Mouse (Mus musculus) heart, postnatal 0 days (tissue): ENCODE data around the gene Grik1.

Experiments used
- CTCF ChIP-seq: IDR thresholded peaks from 2 replicates; pipeline ENCODE4 v1.5.1; 2016; ENCODE audit warnings: antibody characterized with exemption, control low read depth, low read depth
- EP300 ChIP-seq: IDR thresholded peaks from 2 replicates; pipeline ENCODE4 v1.6.1; 2016; ENCODE audit warnings: antibody characterized with exemption, low read depth

GRCm38 (mm10) chr16:88142136-88142535 is 147.9 kb downstream of the Grik1 start:
- TF ChIP-seq CTCF, result no peak
- TF ChIP-seq EP300, result no peak
